Mouse (Mus musculus): Measurements from ENCODE around the gene Prepl. TPM values are rescaled to one million over a fixed set of nuclear protein-coding genes. Genes with fewer than 3 reads are reported as not detected.

Gene Prepl
- total and polyA plus RNA-seq, 2 experiments from 2014 or later, result 30.1 to 40.8 TPM

DNA sequence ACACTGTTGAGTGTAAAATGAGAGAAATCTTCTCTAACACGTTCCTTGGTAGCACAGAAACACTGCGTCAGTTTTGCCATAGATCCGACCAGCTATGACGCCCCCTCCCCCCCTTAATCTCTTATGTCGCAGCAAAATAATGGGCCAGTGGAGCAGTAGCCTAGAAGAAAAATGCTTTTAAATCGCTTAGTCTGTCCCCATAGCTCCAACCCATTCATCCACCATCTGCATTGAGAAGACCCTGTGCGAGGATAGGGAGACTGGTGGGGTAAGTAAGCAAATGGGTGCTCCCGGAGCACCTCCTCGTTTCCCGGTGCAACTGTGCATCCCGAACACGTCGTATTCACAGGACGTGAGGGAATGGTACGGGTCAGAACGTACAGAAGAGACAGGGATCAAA lies 420 bp downstream of the Prepl start:
- ATAC-seq (ENCODE audit: insufficient read depth, low read depth) (no peak), DNase-seq (ENCODE audit: low spot score) (no peak)
- H3K27me3 ChIP-seq (ENCODE audit: control insufficient read depth, insufficient read depth, low read length), result no peaks in the 10 kb centered on the region
- H3K36me3 ChIP-seq (replicated peaks; ENCODE audit: control insufficient read depth, insufficient read depth, low read length), result no peaks in the 10 kb centered on the region
- H3K4me1 ChIP-seq (ENCODE audit: control insufficient read depth, insufficient read depth), result peaks cover 27% of the 10 kb centered on the region
- peak overlapping the region; percentile 78 for H3K9ac ChIP-seq (replicated peaks; ENCODE audit: low read depth, low read length)
- peak overlapping the region; percentile 98 for H3K4me2 ChIP-seq (ENCODE audit: low read depth, low read length)
- WGBS, result under 1% methylated on average over 16 of the region's 16 CpGs
- H3K27ac ChIP-seq (ENCODE audit: low read depth), result peak overlapping the region; percentile 89
- no peak for TF ChIP-seq CTCF (IDR thresholded peaks at IDR 0.05; ENCODE audit: low read depth)
- no peak for TF ChIP-seq EP300 (IDR thresholded peaks at IDR 0.05; ENCODE audit: low read depth)
- peak overlapping the region; percentile 98 for H3K4me3 ChIP-seq (ENCODE audit: low read depth, low read length)
- no peaks in the 10 kb centered on the region for H3K9me3 ChIP-seq (replicated peaks; ENCODE audit: control insufficient read depth, low read length)

GRCm38 (mm10) chr17:85089011-85089410 lies 1.0 kb downstream of the Prepl start:
- Histone ChIP-seq H3K4me3 (ENCODE audit: low read depth, low read length) (peak overlapping the region; percentile 98), H3K27me3 (ENCODE audit: control insufficient read depth, insufficient read depth, low read length) (no peaks in the 10 kb centered on the region), H3K4me2 (ENCODE audit: low read depth, low read length) (peak overlapping the region; percentile 98), H3K27ac (ENCODE audit: low read depth) (peak overlapping the region; percentile 89; the same call in 1 of the 2 replicates), H3K36me3 (replicated peaks; ENCODE audit: control insufficient read depth, insufficient read depth, low read length) (no peaks in the 10 kb centered on the region), H3K9ac (replicated peaks; ENCODE audit: low read depth, low read length) (no peak overlapping the region; the same call in 1 of the 2 replicates), H3K4me1 (ENCODE audit: control insufficient read depth, insufficient read depth) (peaks cover 29% of the 10 kb centered on the region), H3K9me3 (replicated peaks; ENCODE audit: control insufficient read depth, low read length) (no peaks in the 10 kb centered on the region)
- WGBS, result 56% methylated on average over 6 of the region's 6 CpGs
- no peak for TF ChIP-seq EP300 (IDR thresholded peaks at IDR 0.05; ENCODE audit: low read depth)
- no peak for TF ChIP-seq CTCF (IDR thresholded peaks at IDR 0.05; ENCODE audit: low read depth)
- no peak for ATAC-seq (ENCODE audit: insufficient read depth, low read depth)
- no peak for DNase-seq (ENCODE audit: low spot score)

GRCm38 (mm10) chr17:85088401-85088800 lies 1.6 kb downstream of the Prepl start:
- Histone ChIP-seq H3K27me3 (ENCODE audit: control insufficient read depth, insufficient read depth, low read length) (no peaks in the 10 kb centered on the region), H3K4me3 (ENCODE audit: low read depth, low read length) (no peak overlapping the region), H3K9ac (replicated peaks; ENCODE audit: low read depth, low read length) (no peak overlapping the region), H3K4me1 (ENCODE audit: control insufficient read depth, insufficient read depth) (peaks cover 31% of the 10 kb centered on the region), H3K9me3 (replicated peaks; ENCODE audit: control insufficient read depth, low read length) (no peaks in the 10 kb centered on the region), H3K4me2 (ENCODE audit: low read depth, low read length) (no peak overlapping the region), H3K36me3 (replicated peaks; ENCODE audit: control insufficient read depth, insufficient read depth, low read length) (no peaks in the 10 kb centered on the region), H3K27ac (ENCODE audit: low read depth) (no peak overlapping the region)
- no peak for ATAC-seq (ENCODE audit: insufficient read depth, low read depth)
- no peak for DNase-seq (ENCODE audit: low spot score)
- WGBS, result 87% methylated on average over 11 of the region's 11 CpGs
- TF ChIP-seq EP300 (IDR thresholded peaks at IDR 0.05; ENCODE audit: low read depth) (no peak), CTCF (IDR thresholded peaks at IDR 0.05; ENCODE audit: low read depth) (no peak)

- H3K4me1 ChIP-seq (ENCODE audit: control insufficient read depth, insufficient read depth), result peaks cover 31% of the 10 kb centered on the region
- H3K4me3 ChIP-seq (ENCODE audit: low read depth, low read length), result no peak overlapping the region
- H3K36me3 ChIP-seq (replicated peaks; ENCODE audit: control insufficient read depth, insufficient read depth, low read length), result no peaks in the 10 kb centered on the region
- TF ChIP-seq CTCF (IDR thresholded peaks at IDR 0.05; ENCODE audit: low read depth) (no peak), EP300 (IDR thresholded peaks at IDR 0.05; ENCODE audit: low read depth) (no peak)
- H3K4me2 ChIP-seq (ENCODE audit: low read depth, low read length), result peak overlapping the region; percentile 11; the same call in 1 of the 2 replicates
- WGBS, result 41% methylated on average over 5 of the region's 5 CpGs
- H3K9me3 ChIP-seq (replicated peaks; ENCODE audit: control insufficient read depth, low read length), result no peaks in the 10 kb centered on the region
- H3K27me3 ChIP-seq (ENCODE audit: control insufficient read depth, insufficient read depth, low read length), result no peaks in the 10 kb centered on the region
- peak overlapping the region; percentile 82 for H3K27ac ChIP-seq (ENCODE audit: low read depth)
- H3K9ac ChIP-seq (replicated peaks; ENCODE audit: low read depth, low read length), result 0 out of 2 replicates have a peak overlapping the region, but pooled peaks have one; percentile 0
- peak; percentile 57 for DNase-seq (ENCODE audit: low spot score)
- ATAC-seq (ENCODE audit: insufficient read depth, low read depth), result peak; percentile 28
These were observed 2.5 kb downstream of the Prepl start for GRCm38 (mm10) chr17:85087591-85087990.

- no peak overlapping the region for H3K4me3 ChIP-seq (ENCODE audit: low read depth, low read length)
- H3K4me1 ChIP-seq (ENCODE audit: control insufficient read depth, insufficient read depth), result peaks cover 31% of the 10 kb centered on the region
- no peak overlapping the region for H3K9ac ChIP-seq (replicated peaks; ENCODE audit: low read depth, low read length)
- DNase-seq (ENCODE audit: low spot score) (peak; percentile 65), ATAC-seq (ENCODE audit: insufficient read depth, low read depth) (peak; percentile 11)
- peak overlapping the region; percentile 2; the same call in 1 of the 2 replicates for H3K4me2 ChIP-seq (ENCODE audit: low read depth, low read length)
- H3K27ac ChIP-seq (ENCODE audit: low read depth), result peak overlapping the region; percentile 82
- H3K9me3 ChIP-seq (replicated peaks; ENCODE audit: control insufficient read depth, low read length), result no peaks in the 10 kb centered on the region
- 46% methylated on average over 1 of the region's 1 CpGs for WGBS
- no peaks in the 10 kb centered on the region for H3K27me3 ChIP-seq (ENCODE audit: control insufficient read depth, insufficient read depth, low read length)
- peaks cover 6% of the 10 kb centered on the region; the same call in 1 of the 2 replicates for H3K36me3 ChIP-seq (replicated peaks; ENCODE audit: control insufficient read depth, insufficient read depth, low read length)
- TF ChIP-seq CTCF (IDR thresholded peaks at IDR 0.05; ENCODE audit: low read depth) (no peak), EP300 (IDR thresholded peaks at IDR 0.05; ENCODE audit: low read depth) (no peak)
These were observed 3.5 kb downstream of the Prepl start for GRCm38 (mm10) chr17:85086501-85086900.

- H3K9me3 ChIP-seq (replicated peaks; ENCODE audit: control insufficient read depth, low read length), result no peaks in the 10 kb centered on the region
- no peaks in the 10 kb centered on the region for H3K27me3 ChIP-seq (ENCODE audit: control insufficient read depth, insufficient read depth, low read length)
- peaks cover 31% of the 10 kb centered on the region for H3K4me1 ChIP-seq (ENCODE audit: control insufficient read depth, insufficient read depth)
- no peak for DNase-seq (ENCODE audit: low spot score)
- ATAC-seq (ENCODE audit: insufficient read depth, low read depth), result no peak
- H3K36me3 ChIP-seq (replicated peaks; ENCODE audit: control insufficient read depth, insufficient read depth, low read length), result peaks cover 14% of the 10 kb centered on the region
- H3K27ac ChIP-seq (ENCODE audit: low read depth), result peak overlapping the region; percentile 82; the same call in 1 of the 2 replicates
- no peak overlapping the region for H3K4me3 ChIP-seq (ENCODE audit: low read depth, low read length)
- TF ChIP-seq EP300 (IDR thresholded peaks at IDR 0.05; ENCODE audit: low read depth) (no peak), CTCF (IDR thresholded peaks at IDR 0.05; ENCODE audit: low read depth) (no peak)
- H3K9ac ChIP-seq (replicated peaks; ENCODE audit: low read depth, low read length), result no peak overlapping the region
- no peak overlapping the region for H3K4me2 ChIP-seq (ENCODE audit: low read depth, low read length)
- 45% methylated on average over 2 of the region's 2 CpGs for WGBS
These were observed 4.7 kb downstream of the Prepl start for GRCm38 (mm10) chr17:85085335-85085734.
